Mouse (Mus musculus) cortical plate, adult 2 months (tissue): Measurements from ENCODE around the gene Emc4. TPM values are rescaled to one million over a fixed set of nuclear protein-coding genes. Genes with fewer than 3 reads are reported as not detected.
A peak's percentile ranks its signal among the peaks of the same experiment; 100 is the strongest.

ENCODE experiments used
- H3K27ac ChIP-seq: fragments of 200-500 bp; 2 replicates; pipeline ENCODE4 v1.5.1; 2012; ENCODE audit warnings: low read length, control low read depth, inconsistent platforms; ENCODE audit not compliant: insufficient read depth
- H3K4me1 ChIP-seq: fragments of 200-500 bp; 2 replicates; pipeline ENCODE4 v1.6.1; 2011; ENCODE audit warnings: low read length; ENCODE audit not compliant: control insufficient read depth, insufficient read depth
- H3K4me3 ChIP-seq: fragments of 200-500 bp; 2 replicates; pipeline ENCODE4 v1.5.1; 2011; ENCODE audit warnings: mild to moderate bottlenecking, low read length, control low read depth; ENCODE audit not compliant: insufficient read depth
- CTCF ChIP-seq: fragments of 200-500 bp; IDR thresholded peaks from 2 replicates; pipeline ENCODE4 v1.5.1; 2011; ENCODE audit warnings: mild to moderate bottlenecking, control low read depth, low read length; ENCODE audit not compliant: insufficient read depth; ENCODE audit errors: extremely low read depth
- POLR2A ChIP-seq: fragments of 200-500 bp; IDR thresholded peaks from 2 replicates; pipeline ENCODE4 v1.6.1; 2011; ENCODE audit warnings: mild to moderate bottlenecking, low read length, control low read depth; ENCODE audit not compliant: insufficient read depth; ENCODE audit errors: extremely low read depth
- polyA plus RNA-seq: library from polyadenylated mRNA; depleted of rRNA; stranded (reverse); fragments of >200 nt; gene quantifications from 2 replicates; pipeline ENCODE4 v1.2.3, GENCODE M21; 2012; rRNA removed

Emc4 gene
- polyA plus RNA-seq, 1 experiment, result 230 TPM

DNA sequence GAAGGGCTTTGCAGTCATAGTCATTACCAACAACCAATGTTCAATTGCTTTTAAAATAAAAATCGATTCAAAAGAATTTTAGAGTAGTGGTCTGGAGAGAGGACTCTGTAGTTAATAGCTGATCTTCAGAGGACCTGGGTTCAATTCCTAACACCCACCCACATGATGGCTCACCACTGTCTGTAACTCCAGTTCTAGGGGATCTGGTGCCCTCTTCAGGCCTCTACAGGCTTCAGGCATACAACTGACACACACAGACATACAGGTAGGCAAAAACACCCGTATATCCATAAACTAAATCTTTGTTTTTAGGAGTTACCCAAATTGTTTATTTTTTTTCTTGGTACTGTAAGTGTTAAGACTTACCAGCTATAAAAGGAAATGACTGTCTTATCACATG, 28.1 kb downstream of the Emc4 start:
- Histone ChIP-seq H3K27ac (no peak overlapping the region), H3K4me1 (no peaks in the 10 kb centered on the region), H3K4me3 (no peak overlapping the region)
- TF ChIP-seq CTCF (peak; percentile 34), POLR2A (no peak)

DNA sequence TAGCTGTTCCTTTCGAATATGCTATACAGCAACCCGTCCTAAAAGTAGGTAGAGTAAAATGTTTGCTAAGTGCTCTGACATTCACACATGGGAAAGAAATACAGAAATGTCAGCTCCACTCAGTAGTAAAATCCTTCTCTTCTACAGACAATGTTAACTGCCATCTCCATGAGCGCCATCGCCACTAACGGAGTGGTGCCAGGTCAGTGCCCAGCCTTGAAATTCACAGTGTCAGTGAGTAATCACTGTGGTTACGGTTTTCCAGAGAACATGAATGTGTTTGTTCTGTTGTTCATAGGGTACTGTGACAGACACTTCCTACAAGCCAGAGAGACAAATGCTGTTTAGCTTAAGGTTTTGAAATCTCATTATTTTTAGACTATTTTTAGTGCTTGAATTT, 30.6 kb downstream of the Emc4 start:
- TF ChIP-seq CTCF, result no peak
- no peak for TF ChIP-seq POLR2A
- Histone ChIP-seq H3K27ac (no peak overlapping the region), H3K4me1 (no peaks in the 10 kb centered on the region), H3K4me3 (no peak overlapping the region)

DNA sequence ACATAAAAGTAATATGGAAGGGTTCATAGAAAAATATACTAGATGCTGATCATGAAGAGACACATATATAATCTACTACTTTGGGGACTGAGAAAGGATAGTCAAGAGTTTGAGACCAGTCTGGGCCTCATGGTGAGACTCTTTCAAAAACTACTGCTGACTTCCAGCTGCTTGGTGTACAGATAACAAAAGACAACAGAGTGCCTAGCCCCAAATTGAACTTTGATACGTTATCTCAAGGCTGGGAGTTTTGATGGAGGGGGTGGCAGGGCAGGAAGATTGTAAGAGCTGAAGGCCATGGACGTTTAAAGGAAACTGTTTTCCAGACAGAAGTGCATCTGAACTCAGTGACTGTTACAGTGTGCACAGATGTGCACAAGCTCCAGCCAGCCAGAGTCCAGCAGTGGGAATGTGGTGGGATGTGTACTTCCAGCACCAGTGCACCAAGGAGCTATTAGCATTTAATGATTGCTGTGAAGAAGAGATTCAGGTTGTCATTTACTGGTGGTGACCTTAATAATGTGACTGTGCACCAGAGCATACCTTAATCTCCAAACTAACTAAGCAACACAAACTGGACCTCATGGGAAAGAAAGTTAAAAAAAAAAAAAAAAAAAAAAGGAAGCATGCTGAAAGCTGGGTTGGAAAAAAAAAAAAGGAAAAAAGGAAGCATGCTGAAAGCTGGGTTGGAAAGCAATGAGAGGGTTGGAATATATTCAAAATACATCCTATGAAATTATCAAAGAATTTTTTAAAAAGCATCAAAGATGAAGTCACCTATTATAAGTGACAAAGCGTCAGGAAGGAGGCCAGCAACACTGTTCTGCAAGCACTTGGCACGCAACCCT, 35.6 kb downstream of the Emc4 start:
- TF ChIP-seq POLR2A, result no peak
- TF ChIP-seq CTCF, result no peak
- Histone ChIP-seq H3K27ac (no peak overlapping the region), H3K4me3 (no peak overlapping the region), H3K4me1 (no peaks in the 10 kb centered on the region)

DNA sequence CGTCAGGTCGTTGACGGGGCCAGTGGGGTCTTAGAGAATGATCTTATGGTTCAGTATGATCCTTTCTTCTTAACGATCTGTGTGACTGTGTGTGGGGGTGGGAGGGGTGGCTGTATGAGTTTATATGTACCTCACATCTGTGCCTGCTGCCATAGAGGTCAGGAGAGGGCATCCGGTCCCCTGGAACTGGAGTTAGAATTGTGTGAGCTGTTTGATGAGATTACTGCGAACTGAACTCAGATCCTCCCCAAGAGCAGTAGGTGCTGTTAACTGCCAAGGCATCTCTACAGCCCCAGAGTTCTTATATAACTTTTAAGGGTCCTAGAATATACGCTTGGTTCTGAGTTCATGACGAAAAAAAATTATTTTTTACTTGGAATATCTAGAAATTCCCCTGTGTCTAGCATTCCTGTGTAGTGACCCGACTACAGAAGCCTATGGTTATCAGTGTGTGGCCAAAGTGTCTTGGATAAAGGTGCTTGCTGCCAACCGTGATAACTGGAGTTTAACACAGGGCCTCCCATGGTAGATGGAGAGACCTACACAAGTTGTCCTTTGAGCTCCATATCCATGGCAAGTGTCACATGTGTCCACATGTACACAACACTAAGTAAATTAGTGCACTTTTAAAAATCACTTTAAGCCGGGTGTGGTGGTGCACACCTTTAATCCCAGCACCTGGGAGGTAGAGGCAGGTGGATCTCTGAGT, 39.6 kb downstream of the Emc4 start:
- Histone ChIP-seq H3K27ac (no peak overlapping the region), H3K4me1 (no peaks in the 10 kb centered on the region), H3K4me3 (no peak overlapping the region)
- no peak for TF ChIP-seq POLR2A
- no peak for TF ChIP-seq CTCF

DNA sequence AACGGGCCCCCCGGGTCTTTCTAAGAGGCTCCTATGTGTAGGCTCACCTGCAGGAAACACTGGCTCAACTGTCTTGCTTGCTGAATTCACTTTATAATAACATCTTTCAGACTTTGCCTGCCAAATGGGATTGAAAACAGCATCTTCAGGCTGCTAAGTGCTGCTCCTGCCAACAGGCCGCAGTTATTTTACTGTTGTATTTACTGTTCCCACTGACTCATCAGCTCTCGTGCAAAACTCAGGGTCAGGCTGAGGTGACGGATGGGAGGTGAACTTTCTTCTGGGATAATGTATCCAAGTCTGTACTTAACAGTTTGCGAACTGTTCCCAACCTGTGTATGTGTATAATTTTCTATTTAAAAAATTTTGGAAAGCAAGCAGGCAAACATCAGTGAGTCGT, 48.9 kb downstream of the Emc4 start:
- TF ChIP-seq POLR2A, result no peak
- no peak for TF ChIP-seq CTCF
- Histone ChIP-seq H3K4me1 (peaks cover 1% of the 10 kb centered on the region; the same call in 1 of the 2 replicates), H3K4me3 (no peak overlapping the region), H3K27ac (no peak overlapping the region)

DNA sequence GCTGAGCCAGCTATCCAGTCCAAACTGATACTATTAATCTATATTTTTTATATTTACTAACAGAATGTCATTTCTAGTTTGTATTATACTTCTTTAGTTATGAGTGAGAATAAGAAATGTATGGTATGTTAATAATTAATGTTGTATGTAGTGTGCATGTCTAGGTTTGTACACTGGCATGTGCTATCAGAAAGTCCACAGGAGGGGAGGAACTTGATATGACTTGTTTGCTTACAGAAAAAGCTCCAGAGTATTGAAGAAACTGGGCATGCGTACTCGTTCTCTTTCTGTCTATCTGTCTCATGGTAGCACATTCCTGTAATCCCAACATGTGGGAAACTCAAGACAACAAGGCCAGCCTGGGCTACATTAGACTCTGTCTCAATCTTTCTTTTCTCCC, 49.6 kb downstream of the Emc4 start:
- TF ChIP-seq POLR2A (no peak), CTCF (no peak)
- peaks cover 1% of the 10 kb centered on the region; the same call in 1 of the 2 replicates for H3K4me1 ChIP-seq
- no peak overlapping the region for H3K27ac ChIP-seq
- no peak overlapping the region for H3K4me3 ChIP-seq

DNA sequence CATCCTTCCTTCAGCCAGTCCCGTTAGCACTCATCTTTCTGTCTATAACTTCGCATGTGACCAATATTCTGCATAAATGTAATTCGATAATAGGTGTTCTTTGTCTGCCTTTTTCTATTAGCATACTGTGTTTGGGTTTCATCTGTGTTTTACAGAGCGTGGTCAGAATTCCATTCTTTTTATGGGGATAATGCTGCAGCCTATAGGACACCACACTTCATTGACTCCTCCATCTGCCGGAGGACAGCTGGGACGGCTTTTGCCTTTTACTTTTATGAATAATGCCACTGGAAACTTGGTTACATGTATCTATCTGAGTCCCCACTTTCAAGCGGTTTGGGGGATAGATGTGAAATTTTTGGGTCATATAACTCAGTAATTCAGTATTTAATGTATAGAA, 52.2 kb downstream of the Emc4 start:
- Histone ChIP-seq H3K4me3 (no peak overlapping the region), H3K27ac (no peak overlapping the region), H3K4me1 (peaks cover 1% of the 10 kb centered on the region; the same call in 1 of the 2 replicates)
- TF ChIP-seq CTCF (no peak), POLR2A (no peak)

Other genes starting within 250 kb of the Emc4 start
- gene Olfr1316, start 233.1 kb downstream of the Emc4 start, polyA plus RNA-seq, result not detected in 2 replicates
- not detected in 2 replicates for gene Olfr1317, start 227.7 kb downstream of the Emc4 start, polyA plus RNA-seq
- gene Olfr1318, start 213.8 kb downstream of the Emc4 start, polyA plus RNA-seq, result not detected in 2 replicates
- 332 and 337 TPM in 2 replicates for gene Lpcat4, start 128.6 kb downstream of the Emc4 start, polyA plus RNA-seq
- 0.08 and 0.10 TPM in 2 replicates for gene Nutm1, start 108.7 kb downstream of the Emc4 start, polyA plus RNA-seq
- 92.6 and 101 TPM in 2 replicates for gene Nop10, start 106.1 kb downstream of the Emc4 start, polyA plus RNA-seq
- gene Slc12a6, start 102.2 kb downstream of the Emc4 start, polyA plus RNA-seq, result 109 and 113 TPM in 2 replicates
- gene Gm21985, start 101.7 kb downstream of the Emc4 start, polyA plus RNA-seq, result 0.13 and 0.15 TPM in 2 replicates
- 10.9 and 11.5 TPM in 2 replicates for gene Katnbl1, start 11.2 kb upstream of the Emc4 start, polyA plus RNA-seq
- gene Emc7, start 87.0 kb upstream of the Emc4 start, polyA plus RNA-seq, result 31.9 and 32.8 TPM in 2 replicates
- 0.13 and 0.17 TPM in 2 replicates for gene Chrm5, start 112.7 kb upstream of the Emc4 start, polyA plus RNA-seq
- 9.7 and 10.8 TPM in 2 replicates for gene Aven, start 124.9 kb upstream of the Emc4 start, polyA plus RNA-seq